Mouse (Mus musculus) midbrain, embryonic 14.5 days (tissue): Measurements from ENCODE around the gene Dlg2. TPM values are rescaled to one million over a fixed set of nuclear protein-coding genes. Genes with fewer than 3 reads are reported as not detected.

Experiments used
- ATAC-seq: fragments of 200-750 bp; cut with Nextera tagmentation; 2 replicates; pipeline ENCODE4 v1.8.0; 2017; ENCODE audit warnings: moderate number of reproducible peaks, moderate library complexity; ENCODE audit not compliant: low FRiP score, low TSS enrichment
- DNase-seq: peaks from one replicate; pipeline ENCODE4 v3.0.0-alpha.2; 2015
- H3K27ac ChIP-seq: fragments of 300-500 bp; sonication (generic); replicated peaks from 2 replicates; pipeline ENCODE4 v1.5.1; 2014; ENCODE audit warnings: mild to moderate bottlenecking, low read depth, low read length, moderate library complexity
- H3K27me3 ChIP-seq: fragments of 300-500 bp; sonication (generic); 2 replicates; pipeline ENCODE4 v1.6.1; 2014; ENCODE audit warnings: low read length, control low read depth, mixed read lengths; ENCODE audit not compliant: control insufficient read depth, insufficient read depth
- H3K36me3 ChIP-seq: fragments of 300-500 bp; sonication (generic); 2 replicates; pipeline ENCODE4 v1.6.1; 2014; ENCODE audit warnings: low read length, control low read depth; ENCODE audit not compliant: control insufficient read depth, insufficient read depth
- H3K4me1 ChIP-seq: fragments of 300-500 bp; sonication (generic); 2 replicates; pipeline ENCODE4 v1.6.1; 2014; ENCODE audit warnings: mild to moderate bottlenecking, antibody characterized with exemption, low read length, control low read depth; ENCODE audit not compliant: control insufficient read depth, insufficient read depth
- H3K4me2 ChIP-seq: fragments of 300-500 bp; sonication (generic); 2 replicates; pipeline ENCODE4 v1.6.1; 2014; ENCODE audit warnings: mild to moderate bottlenecking, low read length, moderate library complexity
- H3K4me3 ChIP-seq: fragments of 300-500 bp; sonication (generic); replicated peaks from 2 replicates; pipeline ENCODE4 v1.5.1; 2014; ENCODE audit warnings: low read depth, low read length
- H3K9ac ChIP-seq: fragments of 300-500 bp; sonication (generic); replicated peaks from 2 replicates; pipeline ENCODE4 v1.6.1; 2014; ENCODE audit warnings: mild to moderate bottlenecking, low read length, moderate library complexity
- H3K9me3 ChIP-seq: fragments of 300-500 bp; sonication (generic); 2 replicates; pipeline ENCODE4 v1.6.1; 2016; ENCODE audit warnings: low read length, control low read depth, mixed read lengths; ENCODE audit not compliant: control insufficient read depth
- WGBS: fragments of 180-500 bp; shearing (Covaris S2); extraction: QIAGEN DNeasy Blood & Tissue Kit; methylation state at CpG from one replicate; pipeline ENCODE4 v1.1.7; 2014; 5-methylcytosine and 5-hydroxymethylcytosine counted together
- polyA plus RNA-seq: library from polyadenylated mRNA; unstranded; fragments of >200 nt; fragmentation: Nextera tagmentation; extraction: Ambion mirVana; gene quantifications from 2 replicates; pipeline ENCODE4 v1.2.1, GENCODE M21; 2014

Dlg2 gene
- polyA plus RNA-seq, 1 experiment from 2014 or later, result 19.3 TPM

- Histone ChIP-seq H3K27me3 (no peaks in the 10 kb centered on the region), H3K36me3 (no peaks in the 10 kb centered on the region), H3K9me3 (no peaks in the 10 kb centered on the region), H3K4me2 (no peak overlapping the region), H3K4me1 (no peaks in the 10 kb centered on the region), H3K9ac (no peak overlapping the region), H3K27ac (no peak overlapping the region), H3K4me3 (no peak overlapping the region)
- no peak for DNase-seq
- ATAC-seq, result no peak
- WGBS, result 90% methylated on average over 2 of the region's 2 CpGs
Observed at GRCm38 (mm10) chr7:90482607-90483006, 6.1 kb downstream of the Dlg2 start.

DNA sequence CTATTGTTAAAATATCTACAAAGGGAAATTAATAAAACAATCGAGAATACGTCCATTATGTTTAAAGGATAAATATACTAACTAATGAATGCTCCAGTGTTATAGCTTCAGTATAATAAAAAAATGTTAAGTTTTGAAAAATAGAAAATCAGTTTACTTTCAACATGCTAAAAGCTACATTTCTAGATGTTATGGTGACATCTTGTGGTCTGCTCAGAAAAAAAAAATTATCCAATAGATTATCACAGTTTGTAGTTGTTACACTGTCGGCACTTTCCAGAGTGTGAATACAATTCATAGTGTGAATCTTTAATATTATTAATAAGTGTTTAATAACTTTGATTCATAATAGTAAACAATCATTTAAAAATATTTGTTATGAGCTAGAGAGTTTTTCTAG is 31.7 kb downstream of the Dlg2 start:
- H3K27ac ChIP-seq, result no peak overlapping the region
- H3K4me3 ChIP-seq, result no peak overlapping the region
- DNase-seq (peak; percentile 46), ATAC-seq (no peak)
- H3K9ac ChIP-seq, result no peak overlapping the region
- H3K27me3 ChIP-seq, result no peaks in the 10 kb centered on the region
- H3K36me3 ChIP-seq, result no peaks in the 10 kb centered on the region
- 78% methylated on average over 3 of the region's 3 CpGs for WGBS
- no peaks in the 10 kb centered on the region for H3K4me1 ChIP-seq
- no peak overlapping the region for H3K4me2 ChIP-seq
- H3K9me3 ChIP-seq, result no peaks in the 10 kb centered on the region

DNA sequence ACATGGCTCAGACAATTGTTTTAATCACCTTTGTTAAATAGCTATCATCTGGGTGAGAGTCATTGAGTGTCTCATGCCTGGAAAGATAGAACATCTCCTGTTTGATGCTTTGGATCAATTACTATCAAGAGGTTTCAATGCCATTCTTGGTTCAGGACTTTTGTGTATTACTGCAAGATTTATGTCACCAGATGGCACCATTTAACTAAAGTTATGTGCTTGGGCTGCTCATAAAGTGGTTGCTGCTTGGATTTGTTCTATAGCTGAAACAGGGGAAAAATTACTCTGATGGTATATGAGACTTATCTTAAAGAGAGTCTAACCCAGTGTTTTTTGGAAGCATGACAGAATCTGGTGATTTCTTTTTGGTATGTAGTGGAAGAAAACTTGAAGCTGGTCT is 35.8 kb downstream of the Dlg2 start:
- Histone ChIP-seq H3K27ac (no peak overlapping the region), H3K36me3 (no peaks in the 10 kb centered on the region), H3K4me3 (no peak overlapping the region), H3K9me3 (no peaks in the 10 kb centered on the region), H3K4me2 (no peak overlapping the region), H3K27me3 (no peaks in the 10 kb centered on the region), H3K9ac (no peak overlapping the region), H3K4me1 (no peaks in the 10 kb centered on the region)
- DNase-seq (peak; percentile 83), ATAC-seq (no peak)

- WGBS, result 30% methylated on average over 9 of the region's 9 CpGs
- DNase-seq (peak; percentile 20), ATAC-seq (no peak)
- Histone ChIP-seq H3K27me3 (no peaks in the 10 kb centered on the region), H3K4me2 (no peak overlapping the region), H3K9me3 (no peaks in the 10 kb centered on the region), H3K9ac (no peak overlapping the region), H3K4me3 (no peak overlapping the region), H3K36me3 (no peaks in the 10 kb centered on the region), H3K27ac (no peak overlapping the region), H3K4me1 (no peaks in the 10 kb centered on the region)
Observed at GRCm38 (mm10) chr7:90539481-90540402, 63.3 kb downstream of the Dlg2 start.

DNA sequence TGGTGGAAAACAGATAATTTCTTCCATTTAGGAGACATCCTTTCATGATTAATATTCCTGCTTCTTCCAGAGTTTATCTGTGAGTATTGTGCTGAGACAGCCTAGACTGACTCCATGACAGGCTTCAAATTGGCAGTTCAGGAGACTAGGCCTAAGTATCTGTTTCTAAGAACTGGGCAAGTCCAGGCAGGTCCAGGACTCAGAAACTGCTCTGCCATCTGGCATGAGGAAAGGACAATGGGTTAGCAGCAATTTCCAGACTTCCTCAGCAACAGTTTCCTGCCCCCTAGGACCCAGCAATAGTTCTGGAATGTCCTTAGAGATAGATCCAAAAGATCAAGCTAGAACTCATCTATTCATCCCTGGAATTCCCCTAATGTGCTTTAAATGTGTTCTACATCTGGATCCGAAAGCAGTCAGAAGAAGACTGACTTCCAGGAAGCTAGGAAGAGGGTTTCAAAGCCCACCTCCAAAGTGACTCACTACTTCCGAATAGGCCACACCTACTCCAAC is 64.4 kb downstream of the Dlg2 start:
- H3K9ac ChIP-seq, result no peak overlapping the region
- H3K4me2 ChIP-seq, result no peak overlapping the region
- no peaks in the 10 kb centered on the region for H3K36me3 ChIP-seq
- H3K27me3 ChIP-seq, result no peaks in the 10 kb centered on the region
- no peak overlapping the region for H3K4me3 ChIP-seq
- ATAC-seq (no peak), DNase-seq (no peak)
- WGBS, result 88% methylated on average over 2 of the region's 2 CpGs
- no peaks in the 10 kb centered on the region for H3K4me1 ChIP-seq
- H3K27ac ChIP-seq, result no peak overlapping the region
- H3K9me3 ChIP-seq, result no peaks in the 10 kb centered on the region

DNA sequence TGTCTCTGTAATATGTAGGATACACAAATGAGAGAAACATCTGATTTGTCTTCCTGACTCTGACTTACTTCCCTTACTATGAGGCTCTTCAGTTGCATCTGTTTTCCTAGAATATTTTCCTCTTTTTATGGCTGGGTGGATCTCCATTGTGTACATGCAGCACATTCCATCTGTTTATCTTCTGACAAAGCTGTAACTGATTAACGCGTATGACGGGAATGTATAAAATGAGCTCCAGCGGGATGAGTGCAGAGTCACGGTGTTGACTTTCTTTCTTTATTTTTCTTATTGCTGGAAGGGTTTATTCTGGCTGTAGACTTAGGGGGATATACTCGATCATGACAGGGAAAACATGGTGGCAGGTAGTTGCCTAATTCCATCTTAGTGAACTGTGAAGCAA is 76.9 kb downstream of the Dlg2 start:
- Histone ChIP-seq H3K27me3 (no peaks in the 10 kb centered on the region), H3K9me3 (no peaks in the 10 kb centered on the region), H3K9ac (no peak overlapping the region), H3K4me2 (no peak overlapping the region), H3K27ac (no peak overlapping the region), H3K36me3 (no peaks in the 10 kb centered on the region), H3K4me3 (no peak overlapping the region), H3K4me1 (no peaks in the 10 kb centered on the region)
- ATAC-seq (no peak), DNase-seq (no peak)
- 85% methylated on average over 6 of the region's 6 CpGs for WGBS

GRCm38 (mm10) chr7:90554421-90554820 is 77.9 kb downstream of the Dlg2 start:
- ATAC-seq, result no peak

GRCm38 (mm10) chr7:90569130-90569529 is 92.7 kb downstream of the Dlg2 start:
- H3K36me3 ChIP-seq, result no peaks in the 10 kb centered on the region
- no peak overlapping the region for H3K4me3 ChIP-seq
- H3K4me1 ChIP-seq, result no peaks in the 10 kb centered on the region
- WGBS, result 9% methylated on average over 7 of the region's 7 CpGs
- H3K27ac ChIP-seq, result no peak overlapping the region
- no peak overlapping the region for H3K9ac ChIP-seq
- H3K27me3 ChIP-seq, result no peaks in the 10 kb centered on the region
- no peaks in the 10 kb centered on the region for H3K9me3 ChIP-seq
- no peak for DNase-seq
- H3K4me2 ChIP-seq, result no peak overlapping the region
- no peak for ATAC-seq

More at GRCm38 (mm10) chr7:90554421-90554820, 77.9 kb downstream of the Dlg2 start:
- no peaks in the 10 kb centered on the region for H3K36me3 ChIP-seq
- no peak overlapping the region for H3K9ac ChIP-seq
- H3K4me3 ChIP-seq, result no peak overlapping the region
- H3K9me3 ChIP-seq, result no peaks in the 10 kb centered on the region
- 88% methylated on average over 2 of the region's 2 CpGs for WGBS
- no peak for DNase-seq
- no peaks in the 10 kb centered on the region for H3K4me1 ChIP-seq
- H3K27ac ChIP-seq, result no peak overlapping the region
- no peak overlapping the region for H3K4me2 ChIP-seq
- no peaks in the 10 kb centered on the region for H3K27me3 ChIP-seq

DNA sequence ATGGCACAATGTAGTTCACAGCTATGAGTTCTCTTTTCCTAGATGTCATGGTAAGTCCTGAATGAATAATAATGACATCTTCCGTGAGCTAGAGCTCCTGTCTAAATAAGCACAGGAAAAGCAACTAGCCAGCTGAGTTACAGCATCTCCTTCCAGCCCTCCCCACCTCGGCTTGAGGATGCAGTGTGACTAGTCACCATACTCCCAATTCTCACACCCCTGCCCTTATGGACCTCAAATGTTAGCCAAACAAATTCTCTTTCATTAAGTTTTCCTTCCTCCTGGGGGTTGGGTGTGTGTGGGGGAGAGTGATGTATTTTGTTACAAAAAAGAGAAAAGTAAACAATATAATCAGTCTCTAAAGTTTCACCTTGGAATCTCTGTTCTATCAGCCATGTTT is 111.3 kb downstream of the Dlg2 start:
- no peak overlapping the region for H3K4me2 ChIP-seq
- no peak overlapping the region for H3K9ac ChIP-seq
- no peaks in the 10 kb centered on the region for H3K4me1 ChIP-seq
- no peaks in the 10 kb centered on the region for H3K9me3 ChIP-seq
- ATAC-seq, result no peak
- WGBS, result 77% methylated on average over 2 of the region's 2 CpGs
- H3K27ac ChIP-seq, result no peak overlapping the region
- no peak for DNase-seq
- no peaks in the 10 kb centered on the region for H3K36me3 ChIP-seq
- H3K27me3 ChIP-seq, result no peaks in the 10 kb centered on the region
- H3K4me3 ChIP-seq, result no peak overlapping the region
